Mouse (Mus musculus) thymus, postnatal 36 days (tissue): ENCODE results near the gene Cd79a.
A peak's percentile ranks its signal among the peaks of the same experiment; 100 is the strongest.

Experiments
- DNase-seq, 2 experiments: peaks; one replicate each; pipeline ENCODE4 v3.0.0; 2022; ENCODE audit warnings: mixed read lengths in 2 of 2

The Cd79a gene

GRCm38 (mm10) chr7:24931651-24932050 lies 34.5 kb downstream of the Cd79a start:
- DNase-seq: no peak

- no peak for DNase-seq
These were observed 46.5 kb downstream of the Cd79a start for GRCm38 (mm10) chr7:24943641-24944040.

- peak in 1 of 2 experiments; percentile 19 for DNase-seq
These were observed 47.2 kb downstream of the Cd79a start, which contains the start of gene Gm4881 for GRCm38 (mm10) chr7:24944257-24944950. Gene Gm4881 (minus strand): TSS chr7:24944494.

- DNase-seq: no peak
These were observed 50.3 kb downstream of the Cd79a start for GRCm38 (mm10) chr7:24947316-24948048.

GRCm38 (mm10) chr7:24948774-24949173 lies 51.6 kb downstream of the Cd79a start:
- no peak for DNase-seq

- peak; percentile 75 to 81 for DNase-seq
These were observed 52.9 kb downstream of the Cd79a start for GRCm38 (mm10) chr7:24949958-24950623.
